Mouse (Mus musculus) neural tube, embryonic 11.5 days (tissue): ENCODE data around the gene Krt42. TPM values are rescaled to one million over a fixed set of nuclear protein-coding genes. Genes with fewer than 3 reads are reported as not detected.

ENCODE experiments used
- ATAC-seq: fragments of 200-750 bp; cut with Nextera tagmentation; 2 replicates; pipeline ENCODE4 v1.8.0; 2017; ENCODE audit warnings: moderate number of reproducible peaks, mild to moderate bottlenecking, moderate TSS enrichment, moderate library complexity; ENCODE audit not compliant: insufficient read depth, low FRiP score, low TSS enrichment
- DNase-seq: peaks from one replicate; pipeline ENCODE4 v3.0.0-alpha.2; 2015; ENCODE audit warnings: low spot score
- H3K27ac ChIP-seq: fragments of 300-500 bp; sonication (generic); 2 replicates; pipeline ENCODE4 v1.5.1; 2014; ENCODE audit warnings: low read depth, mild to moderate bottlenecking, low read length
- H3K27me3 ChIP-seq: fragments of 300-500 bp; sonication (generic); 2 replicates; pipeline ENCODE4 v1.6.1; 2014; ENCODE audit warnings: mild to moderate bottlenecking, low read length, mixed read lengths; ENCODE audit not compliant: control insufficient read depth, insufficient read depth
- H3K36me3 ChIP-seq: fragments of 300-500 bp; sonication (generic); 2 replicates; pipeline ENCODE4 v1.6.1; 2014; ENCODE audit warnings: mild to moderate bottlenecking, low read length, moderate library complexity, mixed read lengths; ENCODE audit not compliant: control insufficient read depth, insufficient read depth
- H3K4me1 ChIP-seq: fragments of 300-500 bp; sonication (generic); 2 replicates; pipeline ENCODE4 v1.6.1; 2014; ENCODE audit warnings: low read length, mixed read lengths; ENCODE audit not compliant: control insufficient read depth, insufficient read depth
- H3K4me2 ChIP-seq: fragments of 300-500 bp; sonication (generic); 2 replicates; pipeline ENCODE4 v1.6.1; 2014; ENCODE audit warnings: low read depth, mild to moderate bottlenecking, moderate library complexity
- H3K4me3 ChIP-seq: fragments of 300-500 bp; sonication (generic); 2 replicates; pipeline ENCODE4 v1.5.1; 2014; ENCODE audit warnings: low read depth, low read length
- H3K9ac ChIP-seq: fragments of 300-500 bp; sonication (generic); 2 replicates; pipeline ENCODE4 v1.6.1; 2014; ENCODE audit warnings: mild to moderate bottlenecking, low read length
- H3K9me3 ChIP-seq: fragments of 300-500 bp; sonication (generic); 2 replicates; pipeline ENCODE4 v1.6.1; 2016; ENCODE audit warnings: low read length; ENCODE audit not compliant: control insufficient read depth
- WGBS: fragments of 180-500 bp; shearing (Covaris S2); extraction: QIAGEN DNeasy Blood & Tissue Kit; methylation state at CpG from one replicate; pipeline ENCODE4 v1.1.7; 2014; 5-methylcytosine and 5-hydroxymethylcytosine counted together
- polyA plus RNA-seq: library from polyadenylated mRNA; unstranded; fragments of >200 nt; fragmentation: Nextera tagmentation; extraction: Ambion mirVana; gene quantifications from 2 replicates; pipeline ENCODE4 v1.2.1, GENCODE M21; 2014

The Krt42 gene
- polyA plus RNA-seq, 1 experiment from 2014 or later, result not detected

- H3K4me2 ChIP-seq, result no peak overlapping the region
- no peaks in the 10 kb centered on the region for H3K4me1 ChIP-seq
- no peak overlapping the region for H3K27ac ChIP-seq
- no peak for ATAC-seq
- H3K9me3 ChIP-seq, result no peaks in the 10 kb centered on the region
- no peak for DNase-seq
- 86% methylated on average over 5 of the region's 5 CpGs for WGBS
- H3K27me3 ChIP-seq, result no peaks in the 10 kb centered on the region
- H3K4me3 ChIP-seq, result no peak overlapping the region
- no peaks in the 10 kb centered on the region for H3K36me3 ChIP-seq
- no peak overlapping the region for H3K9ac ChIP-seq
Measured at GRCm38 (mm10) chr11:100307900-100308299, 38.2 kb upstream of the Krt42 start.

GRCm38 (mm10) chr11:100301292-100301691 is 31.6 kb upstream of the Krt42 start:
- ATAC-seq (no peak), DNase-seq (no peak)
- no peaks in the 10 kb centered on the region for H3K4me1 ChIP-seq
- no peaks in the 10 kb centered on the region for H3K36me3 ChIP-seq
- no peak overlapping the region for H3K9ac ChIP-seq
- no peaks in the 10 kb centered on the region for H3K27me3 ChIP-seq
- no peak overlapping the region for H3K4me3 ChIP-seq
- H3K27ac ChIP-seq, result no peak overlapping the region
- no peaks in the 10 kb centered on the region for H3K9me3 ChIP-seq
- no peak overlapping the region for H3K4me2 ChIP-seq
- 93% methylated on average over 5 of the region's 5 CpGs for WGBS

DNA sequence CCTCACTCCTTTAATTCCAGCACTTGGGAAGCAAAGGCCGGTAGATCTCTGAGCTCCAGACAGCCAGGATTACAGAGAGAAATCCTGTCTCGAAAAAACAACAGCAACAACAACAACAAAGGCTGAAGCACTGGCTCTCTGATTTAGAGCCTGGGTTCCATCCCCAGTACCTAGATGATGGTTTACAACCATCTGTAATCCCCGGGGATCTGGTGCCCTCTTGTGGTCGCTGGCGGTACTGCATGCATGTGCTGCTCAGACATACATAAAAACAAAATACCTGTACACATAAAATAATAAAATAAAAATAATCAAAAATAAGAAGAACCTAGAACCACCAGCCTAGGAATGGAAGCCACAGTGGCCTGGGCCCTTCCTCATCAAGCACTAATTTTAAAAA is 30.6 kb upstream of the Krt42 start:
- WGBS, result 10% methylated on average over 5 of the region's 5 CpGs

GRCm38 (mm10) chr11:100298274-100299036 is 28.8 kb upstream of the Krt42 start:
- Histone ChIP-seq H3K4me3 (no peak overlapping the region), H3K27me3 (no peaks in the 10 kb centered on the region), H3K4me2 (peak overlapping the region; percentile 10; the same call in 1 of the 2 replicates), H3K9me3 (no peaks in the 10 kb centered on the region), H3K9ac (no peak overlapping the region), H3K27ac (no peak overlapping the region), H3K36me3 (no peaks in the 10 kb centered on the region), H3K4me1 (no peaks in the 10 kb centered on the region)
- ATAC-seq (no peak), DNase-seq (peak; percentile 81)
- WGBS, result 21% methylated on average over 18 of the region's 18 CpGs

More for the DNA sequence above, 30.6 kb upstream of the Krt42 start:
- no peak for ATAC-seq
- no peaks in the 10 kb centered on the region for H3K4me1 ChIP-seq
- no peaks in the 10 kb centered on the region for H3K9me3 ChIP-seq
- H3K36me3 ChIP-seq, result no peaks in the 10 kb centered on the region
- H3K4me3 ChIP-seq, result no peak overlapping the region
- no peak overlapping the region for H3K9ac ChIP-seq
- peak; percentile 66 for DNase-seq
- no peak overlapping the region for H3K27ac ChIP-seq
- no peak overlapping the region for H3K4me2 ChIP-seq
- H3K27me3 ChIP-seq, result no peaks in the 10 kb centered on the region

DNA sequence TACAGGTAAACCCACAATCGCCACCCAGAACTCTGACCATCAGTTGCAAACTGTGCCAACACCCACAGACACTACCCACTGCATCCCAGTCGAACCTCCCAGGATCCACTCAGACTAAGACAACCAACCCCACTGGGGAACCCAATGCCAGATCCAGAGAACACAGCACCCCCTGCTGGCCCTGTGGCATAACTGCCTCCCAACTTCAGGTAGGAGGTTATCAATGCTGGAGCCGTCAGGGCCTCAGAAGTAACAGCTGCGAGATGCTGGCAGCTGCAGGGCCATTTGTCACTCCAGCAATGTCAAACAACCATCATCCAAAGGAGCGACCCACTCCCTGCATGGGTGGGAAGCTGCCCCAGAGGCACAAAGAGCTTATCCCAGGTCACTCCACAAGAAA is 28.1 kb upstream of the Krt42 start:
- H3K4me3 ChIP-seq, result no peak overlapping the region
- WGBS, result 29% methylated on average over 5 of the region's 5 CpGs

GRCm38 (mm10) chr11:100295308-100295707 is 25.6 kb upstream of the Krt42 start:
- H3K36me3 ChIP-seq, result no peaks in the 10 kb centered on the region
- H3K9me3 ChIP-seq, result no peaks in the 10 kb centered on the region
- peak; percentile 90 for DNase-seq
- H3K9ac ChIP-seq, result no peak overlapping the region
- ATAC-seq, result peak; percentile 21; the same call in 1 of the 2 replicates
- 8% methylated on average over 10 of the region's 10 CpGs for WGBS
- no peak overlapping the region for H3K27ac ChIP-seq
- no peaks in the 10 kb centered on the region for H3K4me1 ChIP-seq
- no peak overlapping the region for H3K4me2 ChIP-seq
- no peaks in the 10 kb centered on the region for H3K27me3 ChIP-seq
- H3K4me3 ChIP-seq, result no peak overlapping the region

More for the DNA sequence above, 28.1 kb upstream of the Krt42 start:
- Histone ChIP-seq H3K4me1 (no peaks in the 10 kb centered on the region), H3K4me2 (peak overlapping the region; percentile 10; the same call in 1 of the 2 replicates), H3K9me3 (no peaks in the 10 kb centered on the region), H3K27ac (no peak overlapping the region), H3K27me3 (no peaks in the 10 kb centered on the region), H3K36me3 (no peaks in the 10 kb centered on the region), H3K9ac (no peak overlapping the region)
- ATAC-seq, result no peak
- DNase-seq, result peak; percentile 39

- no peaks in the 10 kb centered on the region for H3K36me3 ChIP-seq
- DNase-seq (no peak), ATAC-seq (peak; percentile 48; the same call in 1 of the 2 replicates)
- H3K4me2 ChIP-seq, result no peak overlapping the region
- no peak overlapping the region for H3K9ac ChIP-seq
- no peak overlapping the region for H3K4me3 ChIP-seq
- no peaks in the 10 kb centered on the region for H3K4me1 ChIP-seq
- H3K27me3 ChIP-seq, result no peaks in the 10 kb centered on the region
- no peaks in the 10 kb centered on the region for H3K9me3 ChIP-seq
- WGBS, result 54% methylated on average over 6 of the region's 6 CpGs
- no peak overlapping the region for H3K27ac ChIP-seq
Measured at GRCm38 (mm10) chr11:100292884-100293283, 23.2 kb upstream of the Krt42 start.

DNA sequence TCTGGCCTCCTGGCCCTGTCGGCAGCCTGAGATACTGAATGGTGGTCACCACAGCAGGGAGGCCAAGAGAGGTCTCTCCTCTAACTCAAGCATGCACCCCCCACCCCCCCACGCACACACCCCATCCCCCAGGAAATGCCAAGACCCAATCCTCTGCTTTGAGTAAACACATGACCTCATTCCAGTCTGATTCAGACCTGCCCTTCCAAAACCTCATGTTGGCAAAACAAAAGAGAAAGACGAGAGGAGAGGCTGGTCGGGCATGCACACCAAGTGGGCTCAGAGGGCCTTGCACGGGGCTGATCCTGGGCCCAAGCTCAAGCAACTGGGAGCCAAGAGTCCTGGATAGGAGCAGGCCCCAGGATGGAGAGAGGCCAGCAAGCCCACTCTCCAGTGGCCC is 20.6 kb upstream of the Krt42 start:
- Histone ChIP-seq H3K4me3 (no peak overlapping the region), H3K27me3 (no peaks in the 10 kb centered on the region), H3K4me1 (no peaks in the 10 kb centered on the region), H3K9ac (no peak overlapping the region), H3K9me3 (no peaks in the 10 kb centered on the region), H3K36me3 (no peaks in the 10 kb centered on the region), H3K4me2 (no peak overlapping the region), H3K27ac (no peak overlapping the region)
- ATAC-seq, result no peak
- WGBS, result 57% methylated on average over 5 of the region's 5 CpGs
- no peak for DNase-seq

- 87% methylated on average over 6 of the region's 6 CpGs for whole genome bisulfite sequencing
- H3K9me3 ChIP-seq, result no peaks in the 10 kb centered on the region
- no peaks in the 10 kb centered on the region for H3K36me3 ChIP-seq
- H3K4me1 ChIP-seq, result no peaks in the 10 kb centered on the region
- ATAC-seq (no peak), DNase-seq (no peak)
- no peak overlapping the region for H3K4me3 ChIP-seq
- no peaks in the 10 kb centered on the region for H3K27me3 ChIP-seq
- H3K27ac ChIP-seq, result no peak overlapping the region
- no peak overlapping the region for H3K4me2 ChIP-seq
- H3K9ac ChIP-seq, result no peak overlapping the region; the same call in 1 of the 2 replicates
Measured at GRCm38 (mm10) chr11:100288942-100289341, 19.3 kb upstream of the Krt42 start.
